Mouse (Mus musculus) adrenal gland, postnatal 36 days (tissue): ENCODE results near the gene Nap1l4. TPM values are rescaled to one million over a fixed set of nuclear protein-coding genes. Genes with fewer than 3 reads are reported as not detected.
A peak's percentile ranks its signal among the peaks of the same experiment; 100 is the strongest.

Experiments
- DNase-seq, 2 experiments: peaks; one replicate each; pipeline ENCODE4 v3.0.0; 2021; ENCODE audit warnings: mixed read lengths in 1 of 2
- total RNA-seq, 2 experiments: library from RNA; stranded (reverse); gene quantifications; 2 replicates each; pipeline ENCODE4 v1.2.3; 2021

Nap1l4 gene
- total RNA-seq, 2 experiments from 2014 or later, result 149 to 150 TPM

DNA sequence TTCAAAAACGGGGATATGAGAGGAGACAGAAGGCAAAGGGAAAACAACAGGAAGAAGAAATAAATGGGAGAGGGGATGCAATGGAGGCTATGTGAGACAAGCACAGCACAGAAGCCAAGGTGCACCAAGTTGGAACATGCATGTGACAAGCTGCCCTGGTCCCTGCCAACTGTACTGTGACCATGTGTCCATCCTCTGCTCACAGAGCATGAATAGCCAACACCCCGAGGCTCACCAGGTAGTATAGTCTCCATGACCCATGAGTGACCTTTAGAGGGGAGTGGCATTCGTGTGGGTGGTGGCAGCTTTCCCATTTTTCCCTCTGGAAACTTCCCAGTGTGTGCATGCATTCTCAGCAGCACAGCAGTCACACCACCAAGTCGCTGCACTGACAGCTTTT, 29.6 kb downstream of the Nap1l4 start:
- DNase-seq, result no peak

DNA sequence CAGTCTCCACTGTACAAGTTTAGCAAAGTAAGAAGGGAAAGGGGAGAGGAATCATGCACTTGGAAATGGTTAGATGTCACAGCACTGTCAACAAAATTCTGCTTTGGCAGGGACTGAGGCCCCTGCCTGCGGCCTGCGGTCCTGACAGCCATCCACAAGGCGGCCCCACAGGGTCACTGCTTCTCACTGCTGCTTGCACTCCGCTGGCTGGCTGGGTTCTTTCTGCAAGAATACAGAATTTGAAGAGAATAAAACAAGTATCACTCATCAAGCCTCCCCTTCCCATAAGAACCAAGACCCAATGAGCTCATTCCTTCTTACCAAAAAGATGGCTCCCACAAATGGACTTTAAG, 34.5 kb downstream of the Nap1l4 start:
- no peak for DNase-seq

DNA sequence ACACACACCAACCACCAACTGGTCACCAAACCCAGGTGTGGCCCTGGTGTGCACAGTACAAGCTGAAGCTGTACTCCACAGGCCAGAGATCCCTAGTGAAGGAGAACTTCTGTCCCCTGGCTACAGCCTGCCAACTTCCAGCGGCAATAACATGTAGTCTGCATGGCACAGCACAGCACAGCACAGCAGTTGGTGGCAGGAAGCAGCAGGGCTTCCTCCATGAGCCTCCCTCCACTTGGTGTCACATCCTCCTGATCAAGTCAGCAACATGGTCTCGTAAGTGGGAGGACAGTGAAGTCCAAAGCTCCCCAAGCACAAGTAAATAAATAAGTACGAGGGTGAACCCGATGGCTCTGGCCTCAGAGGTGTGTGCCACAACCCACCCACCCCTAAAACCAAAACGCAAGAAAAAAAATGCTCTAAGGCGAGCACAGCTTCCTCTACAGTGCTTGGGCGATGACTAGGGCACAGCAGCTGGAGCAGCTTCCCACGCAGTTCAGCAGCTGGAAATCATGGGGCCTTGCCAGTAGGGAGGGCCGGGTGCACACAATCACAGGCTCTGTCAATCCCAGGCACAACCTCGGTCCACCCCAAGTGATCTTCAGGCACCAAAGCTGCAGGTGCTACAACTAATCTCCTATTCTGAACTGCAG, 35.0 kb downstream of the Nap1l4 start:
- no peak for DNase-seq

DNA sequence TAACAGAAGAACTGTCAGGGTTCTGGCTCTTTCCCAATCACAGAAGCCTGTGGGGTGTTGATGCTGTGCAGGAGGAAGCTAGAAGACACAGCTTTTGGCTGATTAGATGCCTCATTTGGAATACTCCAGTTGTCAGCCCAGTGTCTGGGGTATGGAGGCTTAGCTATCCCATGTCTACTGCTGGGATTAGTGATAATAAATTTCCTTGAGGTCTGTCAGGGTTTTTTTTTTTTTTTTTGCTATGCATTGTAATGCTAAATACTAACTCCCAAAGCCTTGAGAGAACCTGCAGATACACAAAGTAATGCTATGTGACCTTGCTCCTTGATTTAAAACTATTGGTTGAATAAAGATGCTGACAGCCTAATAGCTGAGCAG, 37.6 kb downstream of the Nap1l4 start:
- DNase-seq, result no peak

DNA sequence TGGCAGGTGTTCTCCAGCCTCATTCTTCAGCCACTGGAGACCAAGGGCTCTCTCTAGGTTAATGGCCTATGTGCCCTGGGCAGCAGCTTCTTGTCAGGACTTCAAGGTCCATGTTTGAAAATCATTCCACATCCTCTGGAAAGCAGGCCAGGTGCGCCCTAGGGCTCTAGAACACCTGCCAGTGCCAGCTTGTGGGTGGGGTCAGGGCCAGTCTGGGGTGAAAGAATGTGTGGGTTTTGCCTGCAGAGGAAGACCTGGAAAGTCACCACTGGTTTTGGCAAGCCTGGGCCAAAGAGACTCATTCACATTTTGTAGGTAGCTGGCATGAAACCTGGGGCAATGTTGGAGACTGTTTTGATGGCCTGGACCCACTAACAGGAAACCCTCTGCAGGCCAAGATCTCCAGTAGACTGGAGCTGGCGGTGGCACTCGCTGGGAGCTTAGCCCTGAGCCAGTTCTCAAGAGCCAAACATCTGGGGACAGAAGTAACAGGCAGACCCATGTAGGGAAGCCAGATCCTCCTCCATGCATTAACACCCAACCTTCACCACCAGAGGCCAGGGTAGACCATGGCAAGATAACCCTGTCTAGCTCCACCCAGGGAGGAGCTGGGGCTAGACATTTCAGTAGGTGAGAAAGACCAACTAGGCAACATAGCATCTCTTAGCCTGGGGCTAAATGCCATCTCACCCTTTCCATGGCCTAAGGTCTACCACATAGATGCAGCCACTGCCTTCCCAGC, 38.1 kb downstream of the Nap1l4 start:
- no peak for DNase-seq

DNA sequence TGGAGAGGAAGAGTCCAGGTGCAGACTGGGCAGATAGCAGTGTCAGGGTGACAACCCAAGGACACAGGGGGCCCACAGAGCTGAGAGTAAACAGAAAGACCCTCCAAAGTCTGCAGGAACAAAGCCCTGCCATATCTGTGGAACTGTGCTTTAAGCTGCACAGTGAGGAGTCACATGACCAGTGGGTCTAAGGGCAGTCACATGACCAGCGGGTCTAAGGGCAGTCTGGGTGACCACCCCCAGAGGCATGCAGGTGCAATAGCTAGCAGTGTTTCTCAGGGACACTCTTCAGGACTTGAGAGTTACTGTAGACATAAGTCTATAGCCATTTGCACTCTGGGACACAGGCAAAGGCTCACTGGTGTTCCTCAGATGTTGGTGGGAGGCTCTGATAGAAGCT, 39.3 kb downstream of the Nap1l4 start:
- no peak for DNase-seq

DNA sequence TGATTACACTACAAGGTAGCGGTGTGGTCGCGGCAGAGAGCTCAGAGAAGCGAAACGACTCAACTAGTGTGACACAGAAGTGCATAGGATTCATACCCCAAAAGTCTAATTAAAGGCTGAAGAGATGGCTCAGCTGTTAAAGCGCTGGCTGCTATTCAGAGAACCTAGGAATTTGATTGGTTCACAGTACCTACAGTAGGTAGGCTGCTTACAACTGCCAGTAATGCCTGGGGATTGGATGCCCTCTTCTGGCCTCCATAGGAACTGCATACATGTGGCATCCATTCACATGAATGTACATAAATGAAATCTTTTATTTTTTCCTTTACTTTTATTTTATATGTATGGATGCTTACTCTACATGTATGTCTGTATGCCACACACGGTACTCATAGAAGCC, 42.2 kb downstream of the Nap1l4 start:
- DNase-seq, result peak; percentile 54 to 64

DNA sequence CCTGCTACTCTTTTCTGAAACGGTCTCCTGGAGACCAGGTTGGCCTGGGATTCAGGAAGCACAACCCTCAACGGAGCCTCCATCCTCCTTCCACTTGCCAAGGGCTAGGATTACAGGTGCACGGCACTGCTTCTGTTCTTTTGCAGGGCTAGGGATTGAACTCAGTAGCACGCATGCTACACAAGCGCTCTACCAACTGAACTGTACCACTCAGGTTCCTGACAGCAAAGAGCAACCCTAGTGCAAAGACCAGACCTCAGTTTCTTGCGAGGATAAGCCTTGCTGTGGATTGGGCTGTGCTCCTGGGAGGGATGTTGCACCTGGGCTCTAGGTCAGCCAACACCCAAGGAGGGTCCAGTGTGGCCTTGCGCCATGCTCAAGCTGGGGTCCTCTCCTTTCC, 42.6 kb downstream of the Nap1l4 start:
- no peak for DNase-seq

DNA sequence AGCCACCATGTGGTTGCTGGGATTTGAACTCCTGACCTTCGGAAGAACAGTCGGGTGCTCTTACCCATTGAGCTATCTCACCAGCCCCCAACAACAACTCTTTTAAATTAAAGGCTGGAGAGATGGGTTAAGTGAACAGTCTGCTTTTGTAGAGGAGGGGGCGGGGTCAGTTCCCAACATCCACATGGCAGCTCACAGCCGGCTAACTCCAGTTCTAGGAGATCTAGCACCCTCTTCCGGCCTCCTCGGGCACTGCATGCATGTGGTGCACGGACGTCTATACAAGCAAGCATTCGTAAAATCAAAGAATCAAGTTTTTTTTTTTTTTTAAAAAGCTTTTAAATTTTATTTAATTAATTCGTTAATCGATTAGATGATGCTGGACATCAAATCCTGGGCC, 43.1 kb downstream of the Nap1l4 start:
- peak; percentile 86 to 89 for DNase-seq

DNA sequence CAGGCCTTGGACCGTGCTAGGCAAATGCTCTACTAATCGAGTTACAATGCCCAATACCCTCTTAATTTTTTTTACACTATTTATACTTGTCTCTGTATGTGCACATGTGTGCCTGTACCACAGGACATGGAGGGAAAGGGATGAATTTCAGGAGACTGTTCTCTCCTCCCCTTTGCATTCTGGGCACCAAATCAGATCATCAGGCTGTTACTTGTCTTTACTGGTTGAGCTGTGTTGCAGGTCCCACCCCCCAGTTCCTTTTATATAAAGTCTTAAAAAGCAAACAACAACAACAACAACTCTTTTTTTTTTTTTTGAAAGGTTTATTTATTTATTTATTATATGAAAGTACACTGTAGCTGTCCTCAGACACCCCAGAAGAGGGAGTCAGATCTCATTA, 43.5 kb downstream of the Nap1l4 start:
- DNase-seq, result no peak

DNA sequence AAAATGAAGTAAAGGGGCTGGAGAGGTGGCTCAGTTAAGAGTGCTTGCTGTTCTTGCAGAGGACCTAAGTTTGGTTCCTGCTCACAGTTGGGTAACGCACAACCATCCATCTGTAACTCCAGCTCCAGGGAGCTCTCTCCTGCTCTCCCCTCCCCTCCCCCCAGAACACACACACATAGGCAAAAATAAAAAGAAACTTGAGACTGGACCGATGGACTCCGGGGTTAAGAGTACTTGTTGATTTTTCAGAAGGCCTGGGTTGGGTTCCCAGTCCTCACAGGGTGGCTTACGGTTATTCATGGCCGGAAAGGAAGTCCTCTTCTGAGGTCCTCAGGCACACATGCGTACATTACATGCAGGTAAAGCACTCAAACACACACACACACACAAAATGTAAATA, 45.0 kb downstream of the Nap1l4 start:
- no peak for DNase-seq

DNA sequence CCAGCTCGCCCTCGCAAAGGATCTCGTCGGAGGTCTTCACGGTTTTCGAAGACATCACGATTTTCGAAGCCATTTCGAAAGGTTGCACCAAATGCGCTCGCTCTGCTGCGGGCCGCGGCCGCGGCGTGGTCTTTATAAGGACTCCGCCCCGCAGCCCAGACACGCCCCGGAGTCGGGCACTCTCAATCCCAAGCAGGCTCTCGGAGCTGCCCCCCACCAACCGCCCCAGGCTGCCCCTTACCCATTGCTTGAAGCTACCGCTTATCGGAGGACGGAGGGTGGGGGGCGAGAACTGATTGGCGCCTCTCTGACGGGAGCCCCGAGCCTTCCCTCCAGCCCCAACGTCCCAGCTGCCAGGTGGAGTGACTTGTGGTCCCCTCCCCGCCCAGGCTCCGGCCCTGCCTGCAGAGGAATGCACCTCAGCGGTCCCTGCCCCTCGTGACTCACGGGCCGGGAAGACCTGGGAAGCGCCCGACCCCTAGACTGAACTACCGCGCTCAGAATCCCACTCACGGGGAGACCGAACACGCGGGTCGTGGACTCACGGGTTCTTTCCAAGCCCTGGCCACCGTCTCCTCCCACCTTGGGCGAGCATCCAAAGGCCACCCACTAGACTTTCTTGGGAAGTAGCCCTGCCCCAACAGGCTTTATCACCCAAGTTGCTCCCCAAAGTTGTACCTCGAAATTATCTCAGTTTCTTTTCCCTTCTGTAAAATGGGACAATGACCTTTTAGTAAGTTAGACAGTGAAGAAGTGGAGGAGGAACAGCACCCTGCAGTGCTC, 46.3 kb downstream of the Nap1l4 start, which contains the start of gene Phlda2:
Gene Phlda2 (minus strand): TSS at position 733 of the 783 bp plus-strand sequence.
- DNase-seq, result peak; percentile 28 to 39

DNA sequence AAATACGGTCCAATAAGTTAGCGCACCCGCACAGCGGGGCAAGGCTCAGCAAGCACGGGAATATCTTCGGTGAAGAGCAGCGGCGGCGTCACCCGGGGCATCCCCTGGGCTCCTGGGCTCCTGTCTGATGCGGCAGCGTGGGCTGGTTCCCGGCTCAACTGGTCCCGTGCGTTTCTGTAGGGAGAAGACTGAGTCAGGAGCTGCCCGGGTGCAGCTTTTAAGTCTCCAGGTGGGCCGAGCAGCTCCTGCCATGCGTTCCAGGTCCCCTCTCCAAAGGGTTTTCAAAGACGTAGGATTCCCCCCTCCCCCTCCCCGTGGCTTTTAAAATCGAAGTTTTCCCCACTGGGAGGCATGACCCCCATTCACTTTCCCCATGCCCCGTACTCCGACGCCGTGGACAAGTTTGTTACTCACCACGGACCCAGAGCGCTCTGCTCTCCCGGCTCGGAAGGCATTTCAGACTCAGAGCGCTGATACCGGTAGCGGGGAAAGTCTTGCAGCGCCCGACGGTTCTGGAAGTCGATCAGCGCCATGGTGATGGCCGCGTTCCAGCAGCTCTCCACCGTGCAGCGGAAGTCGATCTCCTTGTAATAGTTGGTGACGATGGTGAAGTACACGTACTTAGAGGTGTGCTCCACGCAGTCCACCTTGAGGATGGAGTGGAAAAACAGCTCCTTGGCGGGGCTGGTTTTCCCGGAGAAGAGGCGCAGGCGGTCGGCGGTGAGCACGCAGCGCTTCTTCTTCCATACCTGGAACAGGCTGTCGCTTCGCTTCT, 47.1 kb downstream of the Nap1l4 start:
- DNase-seq, result peak; percentile 66 to 75

DNA sequence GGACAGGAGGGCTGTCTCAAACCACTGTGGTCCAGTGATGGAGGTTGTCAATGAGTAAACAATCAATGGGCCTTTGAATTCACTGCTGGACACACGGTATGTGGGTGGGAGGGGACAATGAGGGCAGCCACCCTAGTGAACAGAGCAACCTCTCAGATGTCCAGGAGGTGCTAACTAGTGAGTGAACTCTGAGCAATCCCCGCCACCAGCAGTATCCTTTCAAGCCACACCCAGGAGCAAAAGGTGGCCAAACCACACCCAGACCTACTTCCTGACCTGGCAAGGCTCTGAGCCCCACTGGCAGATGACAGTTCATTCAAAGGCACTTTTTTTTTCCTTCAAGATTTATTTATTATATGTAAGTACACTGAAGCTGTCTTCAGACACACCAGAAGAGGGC, 48.0 kb downstream of the Nap1l4 start:
- no peak for DNase-seq

DNA sequence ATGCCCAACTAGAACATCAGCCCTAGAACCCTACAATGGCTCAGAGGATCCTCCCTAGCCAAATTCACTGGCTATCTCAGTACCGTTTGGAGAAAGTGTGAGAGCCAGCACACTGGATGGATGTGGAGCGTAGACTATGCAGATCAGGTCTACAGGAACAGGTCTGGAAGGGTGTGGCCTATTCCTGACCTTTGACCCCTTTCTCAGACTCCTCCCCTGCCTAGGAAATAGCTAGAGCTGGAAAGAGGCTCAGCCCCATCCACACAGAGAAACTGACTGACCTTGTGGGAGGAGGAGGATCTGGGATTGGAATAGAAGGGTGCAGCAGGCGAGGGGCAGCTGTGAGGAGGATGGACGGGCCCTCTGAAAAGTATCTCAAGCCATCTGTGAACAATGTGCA, 50.3 kb downstream of the Nap1l4 start:
- no peak for DNase-seq

DNA sequence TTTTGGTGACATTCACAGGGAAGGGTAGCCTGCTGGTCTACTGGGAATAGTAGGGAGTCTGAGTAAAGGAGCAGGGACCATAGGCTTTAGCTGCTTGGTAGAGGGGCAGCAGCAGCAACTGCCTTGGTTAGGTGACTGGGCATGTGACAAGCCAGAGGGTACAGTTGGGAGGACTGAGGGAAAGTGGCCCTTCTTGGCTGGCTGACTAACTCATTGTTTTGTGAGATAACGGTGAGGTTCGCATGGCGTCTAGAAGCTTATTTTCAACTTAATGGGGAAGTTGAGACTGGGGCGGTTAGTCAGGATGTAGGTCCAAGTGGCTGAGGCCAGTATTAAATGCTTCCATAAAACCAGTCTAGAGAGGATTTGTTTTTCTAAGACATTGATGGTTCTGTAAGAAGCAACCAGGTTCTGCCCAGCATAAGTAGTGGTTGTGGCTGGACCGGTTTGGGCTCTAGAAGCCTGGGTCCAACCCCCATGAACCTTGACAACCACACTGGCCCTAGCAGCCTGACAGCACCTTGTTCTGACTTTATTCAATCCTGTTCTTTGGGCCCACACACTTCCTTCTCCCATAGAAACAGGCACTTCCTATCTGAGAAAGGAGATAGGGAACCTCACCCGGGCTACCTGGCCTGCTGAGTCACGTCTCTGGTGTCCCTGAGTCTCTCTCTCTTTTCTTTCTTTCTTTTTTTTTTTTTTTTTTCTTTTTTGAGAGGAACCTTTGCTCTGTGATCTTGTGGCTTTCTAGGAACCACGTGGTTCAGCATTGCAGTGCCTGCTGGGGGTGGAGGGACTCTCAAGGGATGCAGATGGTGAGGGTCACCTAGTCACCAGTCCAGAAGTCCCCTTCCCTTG, 53.6 kb downstream of the Nap1l4 start:
- no peak for DNase-seq

DNA sequence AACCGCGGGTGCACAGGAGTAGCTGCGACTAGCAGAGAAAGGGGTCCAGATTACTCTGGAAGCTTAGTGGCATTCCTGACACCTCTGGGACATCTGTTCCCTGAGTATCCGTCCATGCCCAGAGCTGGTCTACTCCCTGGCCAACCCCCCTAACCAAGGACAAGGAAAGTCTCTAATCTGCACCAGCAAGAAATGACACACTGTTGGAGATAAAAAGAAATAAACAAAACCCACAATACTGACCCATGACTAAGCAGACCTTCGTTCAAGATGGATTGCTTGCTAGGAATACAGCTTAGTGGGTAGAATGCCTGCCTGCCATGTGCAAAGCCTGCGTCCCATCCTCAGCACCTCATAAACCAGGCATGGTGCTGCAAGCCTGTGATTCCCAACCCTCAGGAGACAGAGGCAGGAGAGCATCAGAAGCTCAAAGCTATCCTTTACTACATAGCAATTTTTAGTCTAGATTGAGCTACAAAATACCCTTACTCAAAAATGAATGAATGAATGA, 55.2 kb downstream of the Nap1l4 start:
- DNase-seq, result peak in 1 of 2 experiments; percentile 12

DNA sequence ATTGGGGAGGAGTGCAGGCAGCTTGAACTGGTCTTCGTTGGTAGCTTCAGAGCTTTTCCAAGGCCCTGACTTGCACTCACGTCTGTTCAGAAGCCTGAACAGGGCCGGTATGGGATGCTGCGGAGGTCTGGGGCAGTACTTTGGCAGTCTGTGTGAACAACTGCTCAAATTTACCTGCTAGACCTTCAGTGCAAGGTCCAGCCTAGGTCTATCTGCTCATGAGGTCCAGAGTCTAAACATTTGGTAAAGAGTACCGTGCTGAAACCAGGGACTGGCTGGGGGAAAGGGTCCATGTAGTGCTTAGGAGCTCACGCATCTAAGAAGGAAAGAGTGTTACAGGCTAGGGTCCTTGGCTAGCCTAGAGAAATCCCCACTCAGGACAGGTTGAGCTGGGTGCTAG, 59.2 kb downstream of the Nap1l4 start:
- DNase-seq, result no peak

DNA sequence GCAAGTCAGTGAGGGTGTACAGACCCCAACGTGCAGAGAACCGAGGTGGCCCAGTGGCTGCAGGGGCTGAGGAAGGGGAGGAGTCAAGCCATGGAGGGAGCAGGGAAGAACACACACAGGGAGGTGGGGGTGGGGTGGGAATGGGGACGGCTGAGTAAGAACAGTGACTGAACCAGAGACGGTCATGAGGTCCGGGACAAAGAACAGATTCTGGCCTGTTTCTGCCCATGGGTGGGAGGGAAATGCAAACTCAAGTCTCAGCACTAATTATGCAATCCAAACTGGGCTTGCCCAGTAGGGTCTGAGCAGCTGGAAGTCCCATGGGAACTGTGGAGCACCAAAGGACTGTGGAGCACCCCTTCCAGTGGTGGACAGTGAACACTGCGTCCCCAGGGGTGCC, 66.4 kb downstream of the Nap1l4 start:
- DNase-seq, result no peak

DNA sequence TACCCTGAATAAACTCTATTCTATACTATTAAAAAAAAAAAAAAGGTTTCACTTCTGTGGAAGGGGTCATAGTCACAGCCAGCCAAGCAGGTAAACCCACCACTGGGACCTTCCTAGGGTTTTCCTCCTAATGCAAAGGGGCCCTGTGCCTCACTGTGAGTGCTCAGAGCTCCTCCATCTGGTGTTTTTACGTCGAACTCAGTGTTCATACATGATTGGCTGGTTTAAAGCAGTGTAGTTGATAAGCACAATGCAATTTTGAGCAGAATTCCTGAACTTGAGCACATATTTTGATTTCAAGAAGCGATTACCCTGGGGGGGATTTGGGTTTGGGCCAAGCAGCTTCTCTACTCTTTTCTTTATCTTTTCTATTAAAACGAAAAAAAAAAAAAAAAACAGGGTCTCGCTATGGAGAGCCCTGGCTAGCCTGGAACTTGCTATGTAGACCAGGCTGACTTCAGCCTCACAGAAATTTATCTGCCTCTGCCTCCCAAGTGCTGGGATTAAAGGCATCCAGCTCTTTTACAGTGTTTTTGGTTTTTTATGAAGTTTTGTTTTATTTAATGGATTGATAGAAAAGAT, 67.0 kb downstream of the Nap1l4 start:
- no peak for DNase-seq

DNA sequence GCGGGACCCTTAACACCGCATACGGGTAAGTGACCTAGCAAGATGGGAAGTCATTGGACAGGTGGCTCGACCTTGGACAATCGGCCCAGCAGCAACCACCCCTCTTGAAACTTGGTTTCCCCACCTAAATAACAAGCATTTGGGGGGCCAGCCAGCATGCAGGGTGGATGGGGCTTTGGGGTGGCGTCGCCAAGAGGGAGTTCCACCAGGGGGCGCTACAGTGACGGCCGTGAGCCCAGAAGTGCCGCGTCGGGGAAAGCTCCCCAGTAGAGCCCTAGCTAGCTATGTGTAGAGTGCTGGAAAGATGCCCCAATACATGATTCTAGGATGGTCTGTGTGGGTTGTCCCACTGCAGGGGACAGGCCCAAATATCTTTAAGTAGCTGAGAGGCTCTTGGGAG, 68.4 kb downstream of the Nap1l4 start:
- peak; percentile 79 to 87 for DNase-seq
